Mouse (Mus musculus) MEL (cell line): ENCODE data around the gene Gm43638. TPM values are rescaled to one million over a fixed set of nuclear protein-coding genes. Genes with fewer than 3 reads are reported as not detected.
A peak's percentile ranks its signal among the peaks of the same experiment; 100 is the strongest.
"Not testable (repeated sequence)": the region's sequence is repeated elsewhere in the genome, so short reads cannot be mapped to it uniquely, and the experiment has no call there.

Source experiments
- DNase-seq: peaks from one replicate; pipeline ENCODE4 v3.0.0; 2011; ENCODE audit warnings: low read depth, low spot score
- H3K27ac ChIP-seq: 2 replicates; pipeline ENCODE4 v1.5.1; 2012; ENCODE audit warnings: low read depth, mild to moderate bottlenecking, control low read depth, low read length, moderate library complexity; ENCODE audit not compliant: control insufficient read depth
- H3K27me3 ChIP-seq, 2 experiments: fragments of 150-350 bp in 1 of 2; sonication (generic) in 1 of 2; 2 replicates each; pipeline ENCODE4 v1.6.1; 2012; ENCODE audit warnings: low read length in 2 of 2, mild to moderate bottlenecking in 2 of 2, improper control_type of control experiment in 1 of 2, moderate library complexity in 1 of 2; ENCODE audit not compliant: insufficient read depth in 2 of 2, control insufficient read depth in 1 of 2
- H3K36me3 ChIP-seq, 2 experiments: 2 replicates each; pipeline ENCODE4 v1.6.1; 2012 to 2014; ENCODE audit warnings: low read length in 2 of 2, improper control_type of control experiment in 1 of 2, inconsistent platforms in 1 of 2, mild to moderate bottlenecking in 1 of 2; ENCODE audit not compliant: insufficient read depth in 2 of 2, control insufficient read depth in 1 of 2
- H3K4me1 ChIP-seq, 2 experiments: fragments of 150-350 bp in 1 of 2; sonication (generic) in 1 of 2; 2 replicates each; pipeline ENCODE4 v1.6.1; 2012; ENCODE audit warnings: low read length in 2 of 2, improper control_type of control experiment in 1 of 2, mild to moderate bottlenecking in 1 of 2; ENCODE audit not compliant: insufficient read depth in 2 of 2, control insufficient read depth in 1 of 2
- H3K4me3 ChIP-seq, 2 experiments: fragments of 150-350 bp in 1 of 2; sonication (generic) in 1 of 2; 2 replicates each; pipeline ENCODE4 v1.5.1; 2012; ENCODE audit warnings: low read depth in 2 of 2, low read length in 2 of 2, mild to moderate bottlenecking in 2 of 2, moderate library complexity in 2 of 2, control low read depth in 1 of 2, improper control_type of control experiment in 1 of 2; ENCODE audit not compliant: control insufficient read depth in 1 of 2, insufficient read depth in 1 of 2
- H3K79me2 ChIP-seq: 2 replicates; pipeline ENCODE4 v1.6.1; 2012; ENCODE audit warnings: mild to moderate bottlenecking, low read length, moderate library complexity; ENCODE audit not compliant: control insufficient read depth, poor library complexity, insufficient read depth
- H3K9ac ChIP-seq: 2 replicates; pipeline ENCODE4 v1.6.1; 2012; ENCODE audit warnings: low read depth, mild to moderate bottlenecking, control low read depth, low read length, moderate library complexity; ENCODE audit not compliant: control insufficient read depth, poor library complexity, severe bottlenecking
- H3K9me3 ChIP-seq: fragments of 150-350 bp; sonication (generic); replicated peaks from 2 replicates; pipeline ENCODE4 v1.6.1; 2012; ENCODE audit warnings: mild to moderate bottlenecking, low read length, improper control_type of control experiment, moderate library complexity; ENCODE audit not compliant: insufficient read depth
- CHD2 ChIP-seq: IDR thresholded peaks from 2 replicates; pipeline ENCODE4 v1.6.1; 2011; ENCODE audit warnings: low read length, improper control_type of control experiment
- CTCF ChIP-seq, 3 experiments: IDR thresholded peaks in 2 of 3; conservative IDR thresholded peaks in 1 of 3; 2 replicates each; pipeline ENCODE4 v1.5.1; 2011 to 2012; ENCODE audit warnings: low read length in 3 of 3, low read depth in 2 of 3, mild to moderate bottlenecking in 2 of 3, improper control_type of control experiment in 1 of 3, inconsistent platforms in 1 of 3, mixed read lengths in 1 of 3, moderate library complexity in 1 of 3; ENCODE audit not compliant: control insufficient read depth in 1 of 3, insufficient read depth in 1 of 3, poor library complexity in 1 of 3, severe bottlenecking in 1 of 3
- EP300 ChIP-seq, 2 experiments: IDR thresholded peaks; 2 replicates each; pipeline ENCODE4 v1.6.1; 2011; ENCODE audit warnings: improper control_type of control experiment in 2 of 2, low read length in 2 of 2, low read depth in 1 of 2, mild to moderate bottlenecking in 1 of 2
- GABPA ChIP-seq: IDR thresholded peaks from 2 replicates; pipeline ENCODE4 v1.6.1; 2012; ENCODE audit warnings: low read depth, mild to moderate bottlenecking, inconsistent platforms, low read length, improper control_type of control experiment, moderate library complexity
- GATA1 ChIP-seq: IDR thresholded peaks from 2 replicates; pipeline ENCODE4 v1.6.1; 2011; ENCODE audit warnings: low read depth, low read length, improper control_type of control experiment
- KAT2A ChIP-seq: conservative IDR thresholded peaks from 2 replicates; pipeline ENCODE4 v1.6.1; 2012; ENCODE audit warnings: low read depth, low read length, improper control_type of control experiment, inconsistent platforms
- MAX ChIP-seq: IDR thresholded peaks from 2 replicates; pipeline ENCODE4 v1.6.1; 2011; ENCODE audit warnings: low read length, improper control_type of control experiment
- MEF2A ChIP-seq: IDR thresholded peaks from 2 replicates; pipeline ENCODE4 v1.6.1; 2014; ENCODE audit warnings: low read depth, mild to moderate bottlenecking, inconsistent platforms, low read length, improper control_type of control experiment; ENCODE audit not compliant: poor library complexity, insufficient replicate concordance, severe bottlenecking; ENCODE audit errors: extremely low read depth
- MYC ChIP-seq: IDR thresholded peaks from 2 replicates; pipeline ENCODE4 v1.6.1; 2011; ENCODE audit warnings: low read depth, mild to moderate bottlenecking, low read length, improper control_type of control experiment, moderate library complexity
- NELFE ChIP-seq: IDR thresholded peaks from 2 replicates; pipeline ENCODE4 v1.6.1; 2011; ENCODE audit warnings: low read depth, low read length, improper control_type of control experiment
- POLR2A ChIP-seq, 2 experiments: IDR thresholded peaks; 2 replicates each; pipeline ENCODE4 v1.6.1; 2011 to 2012; ENCODE audit warnings: low read length in 2 of 2, mild to moderate bottlenecking in 2 of 2, control low read depth in 1 of 2, improper control_type of control experiment in 1 of 2, low read depth in 1 of 2, moderate library complexity in 1 of 2; ENCODE audit not compliant: control insufficient read depth in 1 of 2, insufficient read depth in 1 of 2, poor library complexity in 1 of 2
- POLR2AphosphoS2 ChIP-seq: IDR thresholded peaks from 2 replicates; pipeline ENCODE4 v1.6.1; 2011; ENCODE audit warnings: low read length, improper control_type of control experiment
- RAD21 ChIP-seq: IDR thresholded peaks from 2 replicates; pipeline ENCODE4 v1.6.1; 2011; ENCODE audit warnings: mild to moderate bottlenecking, low read depth, low read length, improper control_type of control experiment
- SMC3 ChIP-seq: IDR thresholded peaks from 2 replicates; pipeline ENCODE4 v1.6.1; 2011; ENCODE audit warnings: low read depth, low read length, improper control_type of control experiment
- UBTF ChIP-seq: IDR thresholded peaks from 2 replicates; pipeline ENCODE4 v1.6.1; 2012; ENCODE audit warnings: low read depth, mild to moderate bottlenecking, inconsistent platforms, low read length, improper control_type of control experiment, moderate library complexity, borderline replicate concordance; ENCODE audit not compliant: insufficient read depth
- USF1 ChIP-seq: IDR thresholded peaks from 2 replicates; pipeline ENCODE4 v1.6.1; 2014; ENCODE audit warnings: low read depth, mild to moderate bottlenecking, inconsistent platforms, low read length, improper control_type of control experiment, moderate library complexity
- ZMIZ1 ChIP-seq: IDR thresholded peaks from 2 replicates; pipeline ENCODE4 v1.6.1; 2012; ENCODE audit warnings: low read depth, mild to moderate bottlenecking, inconsistent platforms, low read length, improper control_type of control experiment, moderate library complexity
- polyA plus RNA-seq, 2 experiments: library from polyadenylated mRNA; stranded (reverse) in 1 of 2; unstranded in 1 of 2; fragments of >175 nt in 1 of 2; fragments of >200 nt in 1 of 2; gene quantifications; 2 replicates each; pipeline versions ENCODE4 v1.2.1 to v1.2.4; 2012; ENCODE audit warnings: low replicate concordance in 2 of 2, low read depth in 1 of 2; ENCODE audit not compliant: insufficient read length in 2 of 2, insufficient read depth in 1 of 2, missing spikeins in 1 of 2
- total RNA-seq: library from RNA; depleted of rRNA; stranded (reverse); fragments of 300-350 nt; gene quantifications from 2 replicates; pipeline ENCODE4 v1.2.3, GENCODE M21; 2012

The Gm43638 gene
- total and polyA plus RNA-seq, 3 experiments: not detected

- H3K79me2 ChIP-seq: no peaks in the 10 kb centered on the region
- no peaks in the 10 kb centered on the region for H3K9me3 ChIP-seq
- DNase-seq: no peak
- H3K9ac ChIP-seq: no peak overlapping the region
- H3K36me3 ChIP-seq: no peaks in the 10 kb centered on the region
- H3K4me1 ChIP-seq: no peaks in the 10 kb centered on the region
- H3K27ac ChIP-seq: no peak overlapping the region
- TF ChIP-seq NELFE: no peak
- no peak for TF ChIP-seq RAD21
- TF ChIP-seq EP300 (IDR thresholded peaks at IDR 0.05; ENCODE audit: low read depth in 1 of 2, low read length in 2 of 2): no peak
- no peak for TF ChIP-seq UBTF
- TF ChIP-seq KAT2A: no peak
- no peak for TF ChIP-seq POLR2AphosphoS2
- no peak for TF ChIP-seq GATA1
- TF ChIP-seq CHD2: no peak
- TF ChIP-seq USF1: no peak
- TF ChIP-seq CTCF (IDR thresholded peaks at IDR 0.05 in 2 of 3, conservative IDR thresholded peaks at IDR 0.05 in 1 of 3; ENCODE audit: control insufficient read depth in 1 of 3, insufficient read depth in 1 of 3, low read depth in 2 of 3, low read length in 3 of 3, poor library complexity in 1 of 3, severe bottlenecking in 1 of 3): no peak
- TF ChIP-seq GABPA: no peak
- TF ChIP-seq SMC3: no peak
- no peak for TF ChIP-seq MYC
- no peak for TF ChIP-seq ZMIZ1
- no peak for TF ChIP-seq MAX
- no peak for TF ChIP-seq MEF2A
- H3K4me3 ChIP-seq: no peak overlapping the region
- no peaks in the 10 kb centered on the region for H3K27me3 ChIP-seq
These were observed 31.1 kb downstream of the Gm43638 start for GRCm38 (mm10) chr5:87455519-87455918.

- DNase-seq: peak; percentile 2
- H3K9ac ChIP-seq, H3K27ac ChIP-seq, H3K4me3 ChIP-seq, H3K9me3 ChIP-seq, H3K27me3 ChIP-seq, H3K4me1 ChIP-seq, H3K36me3 ChIP-seq, H3K79me2 ChIP-seq: not testable (repeated sequence)
These were observed 34.1 kb downstream of the Gm43638 start for GRCm38 (mm10) chr5:87452514-87452913.

- TF ChIP-seq RAD21 (peak; percentile 0; the same call in 1 of the 2 replicates), SMC3 (0 out of 2 replicates have a peak, but pooled peaks have one; percentile 11), POLR2A (IDR thresholded peaks at IDR 0.05; ENCODE audit: control insufficient read depth in 1 of 2, insufficient read depth in 1 of 2, low read depth in 1 of 2, low read length in 2 of 2, poor library complexity in 1 of 2) (no peak)
- Histone ChIP-seq H3K36me3 (no peaks in the 10 kb centered on the region), H3K9me3 (no peaks in the 10 kb centered on the region), H3K4me1 (no peaks in the 10 kb centered on the region), H3K9ac (no peak overlapping the region), H3K27ac (no peak overlapping the region), H3K27me3 (no peaks in the 10 kb centered on the region), H3K79me2 (no peaks in the 10 kb centered on the region), H3K4me3 (no peak overlapping the region)
- DNase-seq: no peak
These were observed 50.3 kb downstream of the Gm43638 start for GRCm38 (mm10) chr5:87436264-87436663.
